Mouse (Mus musculus) frontal cortex, postnatal 10 days (tissue): ENCODE measurements around the gene Ryr3.

ENCODE experiments used
- DNase-seq, 2 experiments: peaks; one replicate each; pipeline ENCODE4 v3.0.0; 2022; ENCODE audit warnings: low spot score in 2 of 2, mixed read lengths in 1 of 2

Ryr3 gene

GRCm38 (mm10) chr2:112912611-112913010 is 304.3 kb downstream of the Ryr3 start:
- DNase-seq = no peak

DNA sequence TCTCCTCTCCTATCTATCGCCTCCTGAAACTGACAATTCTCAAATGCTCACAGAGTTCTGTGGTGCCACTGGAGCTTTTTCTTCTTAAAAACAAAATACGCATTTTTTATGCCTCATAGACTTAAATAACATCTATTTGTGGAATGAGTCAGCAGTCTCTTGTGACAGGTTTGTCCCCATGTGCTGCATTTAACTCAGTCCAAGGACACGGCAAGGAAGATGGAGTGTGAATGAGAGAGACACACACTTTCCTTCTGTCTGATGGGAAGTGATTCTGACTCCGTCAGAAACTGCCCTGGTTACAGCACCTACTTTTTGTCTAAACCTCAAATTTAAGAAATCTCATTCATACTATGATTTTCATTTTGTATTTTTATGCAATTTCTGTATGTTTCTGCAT is 306.3 kb downstream of the Ryr3 start:
- no peak for DNase-seq

- no peak for DNase-seq
These were observed 307.8 kb downstream of the Ryr3 start for GRCm38 (mm10) chr2:112909142-112909541.

DNA sequence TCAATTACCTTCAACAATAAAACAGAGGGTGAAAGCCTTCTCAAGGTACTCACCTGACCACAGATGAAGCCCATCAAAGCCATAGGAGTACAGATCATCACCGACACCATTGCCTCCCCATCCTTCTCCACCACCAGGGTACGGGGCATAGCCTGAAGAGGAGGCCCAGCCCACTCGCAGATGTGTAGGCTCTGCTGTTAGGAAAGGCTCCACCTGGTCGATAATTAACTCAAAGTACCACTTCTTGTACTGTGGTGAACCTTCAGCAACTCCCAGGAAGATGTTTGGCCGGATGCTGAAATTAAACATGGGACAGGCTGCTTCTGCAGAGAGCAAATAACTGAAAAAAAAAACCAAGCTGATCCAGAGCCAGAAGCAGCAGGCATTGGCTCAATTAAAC is 316.1 kb downstream of the Ryr3 start:
- no peak for DNase-seq

DNA sequence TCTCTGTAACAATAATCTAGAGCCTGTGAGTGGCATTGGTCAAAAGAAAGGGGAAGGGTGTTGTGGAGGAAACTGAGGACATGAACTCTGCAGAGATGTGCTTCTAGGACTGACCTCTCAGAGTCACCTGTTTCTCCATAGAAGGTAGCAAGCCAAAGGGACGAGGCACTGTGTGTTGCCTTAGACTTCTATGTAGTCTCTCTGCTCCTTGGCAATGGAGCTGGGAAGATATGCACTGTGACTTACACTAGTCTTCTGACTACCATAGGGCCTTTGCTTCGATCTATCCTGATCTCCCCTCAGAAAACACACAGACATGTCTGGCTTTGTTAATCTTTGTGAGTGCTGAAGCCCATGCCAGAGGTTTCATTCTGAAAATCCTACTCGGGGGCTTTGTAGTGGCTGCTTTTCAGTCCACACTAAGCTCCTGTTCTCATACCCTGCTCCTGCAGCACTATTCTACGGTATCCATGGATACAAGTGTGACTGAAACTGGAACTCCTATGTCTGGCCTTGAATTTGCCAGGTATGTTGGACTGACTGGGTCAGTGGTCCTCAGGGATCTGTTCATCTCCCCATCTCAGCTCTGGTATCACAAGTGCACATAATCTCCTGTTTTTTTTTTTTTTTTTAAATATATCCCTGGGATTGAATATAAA is 332.3 kb downstream of the Ryr3 start:
- no peak for DNase-seq

GRCm38 (mm10) chr2:112881805-112882204 is 335.1 kb downstream of the Ryr3 start:
- no peak for DNase-seq

- no peak for DNase-seq
These were observed 335.5 kb downstream of the Ryr3 start for GRCm38 (mm10) chr2:112881376-112881775.

- no peak for DNase-seq
These were observed 339.5 kb downstream of the Ryr3 start for GRCm38 (mm10) chr2:112877404-112877803.

DNA sequence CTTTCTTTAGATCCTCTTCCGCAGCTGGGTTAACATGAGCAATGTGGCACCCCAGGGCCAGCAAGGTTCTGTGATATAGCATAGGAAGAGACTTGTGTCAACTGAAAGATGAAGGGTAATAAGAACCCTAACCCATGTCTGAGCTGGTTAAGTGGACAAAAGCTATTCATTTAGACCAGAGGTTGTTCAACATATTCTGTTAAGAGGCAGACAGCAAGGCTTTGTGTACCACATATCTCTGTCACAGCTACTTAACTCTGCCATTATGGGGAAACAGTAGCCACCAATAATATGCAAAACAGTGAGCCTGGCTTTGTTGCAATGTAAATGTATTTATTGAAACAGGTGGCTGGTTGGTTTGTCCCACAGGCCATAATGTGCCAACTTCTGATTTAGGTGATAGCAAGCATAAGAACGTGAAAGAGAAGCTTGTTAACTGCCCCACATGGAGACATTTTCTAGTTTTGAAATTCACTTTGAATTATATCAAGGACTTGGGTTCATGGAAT is 350.8 kb downstream of the Ryr3 start:
- no peak for DNase-seq

GRCm38 (mm10) chr2:112861792-112862191 is 355.1 kb downstream of the Ryr3 start:
- DNase-seq = no peak

DNA sequence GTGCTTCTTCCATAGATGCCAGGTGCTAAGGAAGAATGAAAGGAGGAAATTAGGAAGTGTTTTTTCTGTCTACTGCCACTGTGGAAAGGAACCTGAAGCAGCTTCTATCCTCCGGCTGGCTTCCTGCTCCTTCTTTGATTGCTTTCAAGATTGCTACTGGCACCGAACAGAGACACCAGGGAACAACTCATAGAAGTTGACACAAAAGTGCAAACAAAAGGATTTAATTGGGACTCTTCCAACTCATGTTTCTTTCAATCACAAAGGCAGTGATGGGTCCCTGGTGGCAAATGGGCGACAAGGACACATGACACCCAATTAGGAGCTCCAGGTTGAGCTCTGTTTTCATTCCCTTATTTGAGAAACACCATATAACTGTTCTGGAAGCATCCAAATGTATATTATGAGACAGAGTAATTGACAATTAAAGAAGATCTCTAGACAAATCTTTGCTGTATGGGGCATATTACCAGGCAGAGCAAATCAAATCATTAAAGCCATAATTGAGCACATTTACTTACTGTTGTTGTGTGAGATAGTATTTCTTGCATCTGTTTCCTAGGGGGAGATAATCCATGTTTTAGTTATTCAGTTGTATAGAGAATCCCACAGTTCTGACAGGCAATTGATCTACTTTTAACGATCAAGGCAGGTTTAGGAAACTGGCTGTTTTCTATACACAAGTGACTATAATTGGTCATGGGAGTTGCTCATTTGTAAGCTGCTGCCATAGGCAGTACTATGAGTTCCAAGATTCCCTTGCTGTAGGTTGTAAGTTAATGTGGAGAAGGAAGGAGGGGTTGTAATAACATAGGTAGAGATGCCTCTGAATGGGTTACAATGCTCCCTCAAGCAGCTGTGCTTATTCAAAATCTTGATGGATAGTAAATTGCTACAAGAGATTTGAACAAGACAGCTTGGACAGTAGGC is 371.0 kb downstream of the Ryr3 start:
- DNase-seq = no peak

DNA sequence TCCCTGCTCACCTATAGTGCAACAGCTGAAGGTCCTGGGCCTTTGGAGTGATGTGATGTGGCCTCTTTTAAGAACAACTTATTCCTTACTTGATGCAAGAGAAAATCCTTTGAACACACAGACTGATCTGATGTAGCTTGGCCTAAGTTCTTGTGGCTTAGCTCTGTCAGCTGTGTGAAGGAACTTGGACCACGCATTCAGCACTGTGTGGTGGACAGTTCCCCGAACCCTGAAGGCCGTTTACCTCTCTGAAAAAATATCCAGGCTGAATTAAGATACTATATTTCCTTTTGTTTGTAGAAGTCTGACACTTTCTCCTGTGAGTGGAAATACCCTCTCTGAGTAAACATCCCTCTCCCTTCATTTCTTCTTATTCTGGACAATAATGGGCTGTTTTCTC is 374.0 kb downstream of the Ryr3 start:
- DNase-seq = no peak

DNA sequence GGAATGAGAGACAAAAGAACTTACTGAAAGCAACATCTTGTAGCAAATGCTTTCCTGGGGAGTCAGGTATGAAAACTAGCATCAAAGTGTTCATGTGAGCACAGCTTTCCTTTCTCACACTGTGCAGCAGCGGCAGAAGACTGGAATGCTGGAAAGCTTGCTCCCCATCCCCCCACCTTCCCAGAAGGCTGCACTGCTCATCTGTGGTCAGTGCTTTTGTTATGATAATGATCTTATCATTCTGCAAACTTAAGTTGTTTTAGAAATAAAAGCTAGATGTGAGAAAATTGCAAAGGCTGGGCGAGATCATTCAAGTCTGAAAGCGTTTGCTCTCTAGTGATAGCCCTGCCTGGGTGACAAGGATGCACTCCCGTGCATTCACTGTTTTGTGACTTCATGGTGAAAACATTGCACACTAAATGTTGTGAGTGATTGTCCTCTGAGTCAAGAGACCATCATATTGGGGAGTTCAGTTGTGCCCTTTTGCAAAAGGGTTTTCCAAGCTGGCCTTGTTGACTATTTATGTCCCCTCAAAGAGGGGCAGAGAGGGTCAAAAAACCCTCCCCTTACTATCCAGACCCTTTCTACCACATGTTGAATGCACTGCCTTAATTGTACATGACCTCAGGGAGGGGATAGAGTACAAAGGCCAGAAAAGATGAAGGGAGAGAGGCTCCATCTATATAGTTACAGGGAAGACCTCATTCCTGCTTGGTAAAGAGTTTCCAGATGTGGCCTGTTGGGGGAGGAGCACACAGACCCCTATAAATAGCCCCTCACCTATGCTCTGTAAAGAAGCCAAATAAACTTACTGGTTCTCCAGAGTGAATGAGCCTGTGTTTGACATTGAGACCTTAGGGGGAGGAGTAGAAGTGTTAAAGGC is 385.2 kb downstream of the Ryr3 start:
- DNase-seq = no peak

- no peak for DNase-seq
These were observed 390.3 kb downstream of the Ryr3 start for GRCm38 (mm10) chr2:112826571-112826970.

DNA sequence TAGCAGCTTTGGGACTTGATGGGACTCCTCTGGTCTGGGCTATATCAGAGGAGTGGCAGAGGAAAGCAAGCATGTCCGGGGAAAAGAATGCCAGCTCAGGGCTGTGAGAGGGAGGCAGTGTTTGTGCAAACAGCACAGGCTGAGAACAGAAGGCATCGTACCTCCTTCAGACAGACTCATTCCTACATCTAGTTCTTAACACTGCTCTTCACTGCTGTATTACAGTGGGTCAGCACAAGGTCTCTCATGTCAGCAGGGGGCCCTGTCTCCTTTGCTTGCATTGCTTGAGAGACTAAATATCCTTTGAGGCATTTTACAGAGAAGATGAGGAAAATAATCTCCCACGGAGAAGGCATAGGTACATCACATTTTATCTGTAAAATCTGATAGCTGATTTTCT is 394.2 kb downstream of the Ryr3 start:
- DNase-seq = no peak

GRCm38 (mm10) chr2:112819059-112819458 is 397.8 kb downstream of the Ryr3 start:
- DNase-seq = no peak

DNA sequence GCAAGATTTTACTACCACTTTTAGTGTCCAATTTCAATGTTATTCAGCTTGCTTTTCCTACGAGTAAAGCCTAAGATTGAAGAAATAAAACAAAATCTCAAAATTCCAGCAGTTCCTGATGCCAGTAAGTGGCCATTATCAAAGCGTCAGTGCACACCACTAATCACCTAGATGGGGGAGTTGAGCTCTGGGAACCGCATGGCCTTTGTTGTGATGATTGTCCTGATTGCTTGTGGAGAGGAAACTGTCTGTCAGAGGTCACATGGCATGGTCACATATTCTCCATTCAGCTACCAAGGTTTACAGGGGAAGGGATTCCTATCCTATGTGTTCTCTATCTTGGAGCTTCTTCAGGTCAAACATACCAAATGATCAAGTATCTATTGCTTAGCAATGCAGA is 399.9 kb downstream of the Ryr3 start:
- no peak for DNase-seq

DNA sequence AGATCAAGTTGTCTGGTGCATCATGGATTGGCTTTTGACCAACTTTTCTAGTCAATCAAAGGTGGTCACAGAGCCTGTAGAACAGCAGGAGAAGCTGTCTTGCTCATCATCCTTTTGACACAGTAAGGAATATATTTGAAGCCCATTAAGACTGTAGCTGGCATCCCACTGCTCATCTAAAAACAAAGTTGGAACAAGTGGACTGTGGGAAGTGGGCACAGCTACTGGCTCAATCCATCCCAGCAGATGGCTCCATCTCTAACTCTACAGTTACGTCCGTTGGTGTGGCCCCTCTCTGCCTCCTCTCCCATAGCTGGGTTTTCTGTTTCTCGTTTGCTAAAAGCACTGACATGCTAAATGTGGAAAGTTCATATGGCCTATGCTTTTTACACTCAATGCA is 400.9 kb downstream of the Ryr3 start:
- peak in 1 of 2 experiments; percentile 14 for DNase-seq

DNA sequence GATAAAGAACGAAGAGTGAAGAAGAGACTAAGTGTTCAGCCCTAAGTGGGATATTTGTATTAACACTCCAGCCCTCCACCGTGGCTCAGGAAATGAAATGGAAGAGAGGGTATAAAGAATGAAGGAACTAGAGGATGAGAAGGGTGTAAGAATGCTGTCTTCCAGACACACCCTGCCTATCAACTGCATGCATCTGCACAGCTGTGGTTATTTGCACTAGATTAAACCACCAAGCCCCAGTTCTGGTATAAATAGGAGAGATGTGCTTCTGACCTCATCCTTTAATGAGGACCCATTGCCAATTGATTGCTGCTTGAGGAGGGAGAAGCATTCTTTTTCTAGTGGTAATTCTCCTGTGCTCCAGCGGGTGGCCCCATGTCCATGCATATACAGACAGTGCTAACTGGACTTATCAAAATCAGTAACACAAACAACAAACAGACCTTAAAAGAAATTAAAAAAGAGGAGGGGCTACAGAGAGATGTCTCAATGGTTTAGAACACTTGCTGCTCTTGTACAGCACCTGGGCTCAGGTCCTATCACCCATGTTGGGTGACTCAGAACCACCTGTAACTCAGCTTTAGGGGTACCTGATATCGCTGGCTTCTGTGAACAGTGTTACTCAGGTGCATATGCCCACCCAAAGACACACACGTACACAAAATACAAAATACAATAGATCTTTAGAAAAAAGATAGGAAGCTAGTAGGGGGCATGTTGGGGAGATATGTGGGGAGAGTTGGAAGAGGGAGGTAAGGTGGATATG is 404.1 kb downstream of the Ryr3 start:
- no peak for DNase-seq

- no peak for DNase-seq
These were observed 410.9 kb downstream of the Ryr3 start for GRCm38 (mm10) chr2:112806015-112806414.

- peak in 1 of 2 experiments; percentile 49 for DNase-seq
These were observed 416.9 kb downstream of the Ryr3 start for GRCm38 (mm10) chr2:112799995-112800353.
